In genomic region chr16:45110498-45110897, GRCm38 (mm10) we compare ENCODE assay signal across 9 mouse cellular contexts. TPM values are rescaled to one million over a fixed set of nuclear protein-coding genes. Genes with fewer than 3 reads are reported as not detected.
DNase-seq lines count a peak whose midpoint lies in the region; ATAC-seq and TF ChIP-seq lines count a peak whose summit lies in the region.
"Had no signal": no experiment of that assay in that cellular context is flagged by ENCODE, and none has a peak within 500 bp of the region (broad histone marks: within the 10 kb centered on the region; RNA-seq: fewer than 3 reads in every experiment).

No protein-coding gene starts in this region.

- WGBS in heart, embryonic 16.5 days = 6% methylated on average over 4 of the region's 4 CpGs
- 15% methylated on average over 4 of the region's 4 CpGs for WGBS in lung, postnatal 0 days
- WGBS in midbrain, embryonic 16.5 days = 85% methylated on average over 4 of the region's 4 CpGs

- ATAC-seq in heart, embryonic 16.5 days (replicated peaks; ENCODE audit: extremely low read depth, insufficient read depth, low FRiP score) = peak; percentile 81
- peak; percentile 97 for ATAC-seq in lung, postnatal 0 days
- ATAC-seq in midbrain, embryonic 16.5 days = no peak

- no peak overlapping the region for H3K4me2 ChIP-seq in heart, embryonic 16.5 days (ENCODE audit: low read depth, low read length)
- H3K4me2 ChIP-seq in lung, postnatal 0 days (replicated peaks; ENCODE audit: low read depth, low read length) = no peak overlapping the region
- no peak overlapping the region for H3K4me2 ChIP-seq in midbrain, embryonic 16.5 days (ENCODE audit: low read length)
- H3K4me2 ChIP-seq: liver, embryonic 13.5 days had no signal

- no peak for TF ChIP-seq CTCF in MEL (IDR thresholded peaks at IDR 0.05 in 2 of 3, conservative IDR thresholded peaks at IDR 0.05 in 1 of 3; ENCODE audit: control insufficient read depth in 1 of 3, insufficient read depth in 1 of 3, low read depth in 2 of 3, low read length in 3 of 3, poor library complexity in 1 of 3, severe bottlenecking in 1 of 3)
- no peak for TF ChIP-seq CTCF in lung, postnatal 0 days (IDR thresholded peaks at IDR 0.05)

- no peak for TF ChIP-seq EP300 in MEL (IDR thresholded peaks at IDR 0.05; ENCODE audit: low read depth in 1 of 2, low read length in 2 of 2)
- peak; percentile 67 for TF ChIP-seq EP300 in lung, postnatal 0 days (IDR thresholded peaks at IDR 0.05)

- H3K4me3 ChIP-seq in MEL (ENCODE audit: control insufficient read depth in 1 of 2, insufficient read depth in 1 of 2, low read depth in 2 of 2, low read length in 2 of 2) = no peak overlapping the region
- no peak overlapping the region for H3K4me3 ChIP-seq in heart, embryonic 16.5 days (ENCODE audit: low read length)
- H3K4me3 ChIP-seq in lung, postnatal 0 days (ENCODE audit: low read depth, low read length) = no peak overlapping the region
- no peak overlapping the region for H3K4me3 ChIP-seq in midbrain, embryonic 16.5 days (ENCODE audit: low read depth, low read length)
- H3K4me3 ChIP-seq: liver, embryonic 13.5 days had no signal

- no peak overlapping the region for H3K27ac ChIP-seq in MEL (ENCODE audit: control insufficient read depth, low read depth, low read length)
- H3K27ac ChIP-seq in heart, embryonic 16.5 days (ENCODE audit: low read length) = peak overlapping the region; percentile 48
- no peak overlapping the region for H3K27ac ChIP-seq in lung, postnatal 0 days (ENCODE audit: low read length)
- no peak overlapping the region for H3K27ac ChIP-seq in midbrain, embryonic 16.5 days (ENCODE audit: low read length)
- H3K27ac ChIP-seq: liver, embryonic 13.5 days had no signal

- peaks cover 0 to 5% of the 10 kb centered on the region in 2 experiments; a peak in 3 of 4 replicates for H3K27me3 ChIP-seq in MEL (ENCODE audit: control insufficient read depth in 1 of 2, insufficient read depth in 2 of 2, low read length in 2 of 2)
- no peaks in the 10 kb centered on the region for H3K27me3 ChIP-seq in heart, embryonic 16.5 days (ENCODE audit: control insufficient read depth, insufficient read depth, low read length)
- no peaks in the 10 kb centered on the region for H3K27me3 ChIP-seq in lung, postnatal 0 days (replicated peaks; ENCODE audit: insufficient read depth, low read length)
- no peaks in the 10 kb centered on the region for H3K27me3 ChIP-seq in midbrain, embryonic 16.5 days (ENCODE audit: control insufficient read depth, insufficient read depth, low read depth, low read length)
- H3K27me3 ChIP-seq: liver, embryonic 13.5 days had no signal

- DNase-seq in MEL (ENCODE audit: low read depth, low spot score) = peak; percentile 61
- DNase-seq in brain, adult 2 months (ENCODE audit: low read depth, low spot score) = peak; percentile 68
- peak; percentile 88 for DNase-seq in lung, postnatal 0 days (ENCODE audit: low spot score)
- DNase-seq in cerebellum, adult 8-10 months = no peak
- DNase-seq in frontal cortex, postnatal 25 days (ENCODE audit: low spot score in 2 of 2) = no peak
- no peak for DNase-seq in cerebellum, postnatal 4 days (ENCODE audit: low spot score in 2 of 2)
- DNase-seq: liver, embryonic 13.5 days had no signal

- H3K9me3 ChIP-seq in MEL (replicated peaks; ENCODE audit: insufficient read depth, low read length) = no peaks in the 10 kb centered on the region
- no peaks in the 10 kb centered on the region for H3K9me3 ChIP-seq in heart, embryonic 16.5 days (replicated peaks; ENCODE audit: control insufficient read depth, low read length)
- no peaks in the 10 kb centered on the region for H3K9me3 ChIP-seq in lung, postnatal 0 days (ENCODE audit: low read length)
- no peaks in the 10 kb centered on the region for H3K9me3 ChIP-seq in midbrain, embryonic 16.5 days (replicated peaks; ENCODE audit: control insufficient read depth, low read length, poor library complexity, severe bottlenecking)
- H3K9me3 ChIP-seq: liver, embryonic 13.5 days had no signal

- no peak for TF ChIP-seq RAD21 in MEL (IDR thresholded peaks at IDR 0.05; ENCODE audit: low read depth, low read length)

- TF ChIP-seq POLR2A in MEL (IDR thresholded peaks at IDR 0.05; ENCODE audit: control insufficient read depth in 1 of 2, insufficient read depth in 1 of 2, low read depth in 1 of 2, low read length in 2 of 2, poor library complexity in 1 of 2) = no peak

- H3K4me1 ChIP-seq in MEL (ENCODE audit: control insufficient read depth in 1 of 2, insufficient read depth in 2 of 2, low read length in 2 of 2) = no peaks in the 10 kb centered on the region
- peaks cover 8% of the 10 kb centered on the region for H3K4me1 ChIP-seq in heart, embryonic 16.5 days (ENCODE audit: control insufficient read depth, insufficient read depth, low read length)
- no peaks in the 10 kb centered on the region; the same call in 1 of the 2 replicates for H3K4me1 ChIP-seq in lung, postnatal 0 days (ENCODE audit: insufficient read depth, low read depth, low read length)
- no peaks in the 10 kb centered on the region for H3K4me1 ChIP-seq in midbrain, embryonic 16.5 days (ENCODE audit: control insufficient read depth, insufficient read depth, low read length)
- H3K4me1 ChIP-seq: liver, embryonic 13.5 days had no signal

- H3K36me3 ChIP-seq in MEL (ENCODE audit: control insufficient read depth in 1 of 2, insufficient read depth in 2 of 2, low read length in 2 of 2) = peaks cover 0 to 4% of the 10 kb centered on the region in 2 experiments; a peak in 1 of 4 replicates
- peaks cover 5% of the 10 kb centered on the region; the same call in 1 of the 2 replicates for H3K36me3 ChIP-seq in heart, embryonic 16.5 days (ENCODE audit: control insufficient read depth, insufficient read depth)
- no peaks in the 10 kb centered on the region for H3K36me3 ChIP-seq in lung, postnatal 0 days (ENCODE audit: insufficient read depth, low read length)
- H3K36me3 ChIP-seq in midbrain, embryonic 16.5 days (ENCODE audit: control insufficient read depth, insufficient read depth, low read length) = no peaks in the 10 kb centered on the region
- H3K36me3 ChIP-seq: liver, embryonic 13.5 days had no signal

- no peaks in the 10 kb centered on the region for H3K79me2 ChIP-seq in MEL (ENCODE audit: control insufficient read depth, insufficient read depth, low read length, poor library complexity)

- H3K9ac ChIP-seq in MEL (ENCODE audit: control insufficient read depth, low read depth, low read length, poor library complexity, severe bottlenecking) = no peak overlapping the region
- H3K9ac ChIP-seq in heart, embryonic 16.5 days (ENCODE audit: low read length) = no peak overlapping the region
- no peak overlapping the region for H3K9ac ChIP-seq in lung, postnatal 0 days (replicated peaks; ENCODE audit: low read depth)
- H3K9ac ChIP-seq in midbrain, embryonic 16.5 days (ENCODE audit: low read depth, low read length) = no peak overlapping the region
- H3K9ac ChIP-seq: liver, embryonic 13.5 days had no signal

TF ChIP-seq in MEL, 35 proteins besides CTCF, POLR2A, EP300 and RAD21:
- TF ChIP-seq GATA1 (IDR thresholded peaks at IDR 0.05; ENCODE audit: low read depth, low read length) (peak; percentile 42), CHD1 (IDR thresholded peaks at IDR 0.05; ENCODE audit: low read depth, low read length) (no peak)

RNA-seq across cellular contexts. Expression of gene Ccdc80, which starts 17.3 kb away (rescaled TPM):
- total RNA-seq in MEL (2012; rRNA removed) = not detected in 2 replicates
- not detected for polyA plus RNA-seq in MEL (2012; ENCODE audit: insufficient read depth in 1 of 2, insufficient read length in 2 of 2, low read depth in 1 of 2, low replicate concordance in 2 of 2, missing spikeins in 1 of 2)
- polyA plus RNA-seq in heart, embryonic 16.5 days (2015; fragmentation: Nextera tagmentation; extraction: Ambion mirVana) = 77.5 and 80.0 TPM in 2 replicates
- 62.4 and 81.7 TPM in 2 replicates for polyA plus RNA-seq in lung, postnatal 0 days (2015; fragmentation: Nextera tagmentation; extraction: Ambion mirVana)
- 8.2 TPM in 2 replicates for polyA plus RNA-seq in midbrain, embryonic 16.5 days (2015; fragmentation: Nextera tagmentation; extraction: Ambion mirVana)

RNA-seq across cellular contexts. Expression of gene Slc35a5, which starts 48.0 kb away (rescaled TPM):
- 2.5 and 3.9 TPM in 2 replicates for total RNA-seq in MEL (2012; rRNA removed)
- 1 to 10 TPM in 1 of 2 experiments, not detected in 1; 5.2 TPM for polyA plus RNA-seq in MEL (2012; ENCODE audit: insufficient read depth in 1 of 2, insufficient read length in 2 of 2, low read depth in 1 of 2, low replicate concordance in 2 of 2, missing spikeins in 1 of 2)
- polyA plus RNA-seq in heart, embryonic 16.5 days (2015; fragmentation: Nextera tagmentation; extraction: Ambion mirVana) = 14.5 and 17.4 TPM in 2 replicates
- polyA plus RNA-seq in lung, postnatal 0 days (2015; fragmentation: Nextera tagmentation; extraction: Ambion mirVana) = 21.9 and 28.7 TPM in 2 replicates
- polyA plus RNA-seq in midbrain, embryonic 16.5 days (2015; fragmentation: Nextera tagmentation; extraction: Ambion mirVana) = 34.5 and 38.3 TPM in 2 replicates

RNA-seq across cellular contexts. Expression of gene Atg3, which starts 48.1 kb away (rescaled TPM):
- 23.8 and 25.8 TPM in 2 replicates for total RNA-seq in MEL (2012; rRNA removed)
- polyA plus RNA-seq in MEL (2012; ENCODE audit: insufficient read depth in 1 of 2, insufficient read length in 2 of 2, low read depth in 1 of 2, low replicate concordance in 2 of 2, missing spikeins in 1 of 2) = 10 to 100 TPM in 1 of 2 experiments, not detected in 1; 39.8 TPM
- polyA plus RNA-seq in heart, embryonic 16.5 days (2015; fragmentation: Nextera tagmentation; extraction: Ambion mirVana) = 32.4 and 34.0 TPM in 2 replicates
- polyA plus RNA-seq in lung, postnatal 0 days (2015; fragmentation: Nextera tagmentation; extraction: Ambion mirVana) = 53.9 and 55.8 TPM in 2 replicates
- 47.5 and 47.9 TPM in 2 replicates for polyA plus RNA-seq in midbrain, embryonic 16.5 days (2015; fragmentation: Nextera tagmentation; extraction: Ambion mirVana)

Comparison
In these comparisons a context has a peak if more than half of its experiments do, and no peak if none do; other contexts are left out.
1. DNase-seq: peak in MEL (single experiment), brain, adult 2 months (single experiment) and lung, postnatal 0 days (single experiment); none in cerebellum, adult 8-10 months (single experiment), frontal cortex, postnatal 25 days (0 of 2) and cerebellum, postnatal 4 days (0 of 2).